Mouse (Mus musculus) C2C12 (cell line): ENCODE measurements around the gene Rft1.

ENCODE experiments used
- CTCF ChIP-seq: IDR thresholded peaks from one replicate; pipeline ENCODE4 v1.5.1; 2011; ENCODE audit not compliant: control insufficient read depth, insufficient read depth, insufficient read length
- FOSL1 ChIP-seq: IDR thresholded peaks from one replicate; pipeline ENCODE4 v1.8.0; 2011; ENCODE audit warnings: mild to moderate bottlenecking, low read length; ENCODE audit not compliant: poor library complexity, insufficient read depth, severe bottlenecking
- USF1 ChIP-seq: IDR thresholded peaks from one replicate; pipeline ENCODE4 v1.6.1; 2011; ENCODE audit warnings: low read depth, mild to moderate bottlenecking, control low read depth, moderate library complexity

DNA sequence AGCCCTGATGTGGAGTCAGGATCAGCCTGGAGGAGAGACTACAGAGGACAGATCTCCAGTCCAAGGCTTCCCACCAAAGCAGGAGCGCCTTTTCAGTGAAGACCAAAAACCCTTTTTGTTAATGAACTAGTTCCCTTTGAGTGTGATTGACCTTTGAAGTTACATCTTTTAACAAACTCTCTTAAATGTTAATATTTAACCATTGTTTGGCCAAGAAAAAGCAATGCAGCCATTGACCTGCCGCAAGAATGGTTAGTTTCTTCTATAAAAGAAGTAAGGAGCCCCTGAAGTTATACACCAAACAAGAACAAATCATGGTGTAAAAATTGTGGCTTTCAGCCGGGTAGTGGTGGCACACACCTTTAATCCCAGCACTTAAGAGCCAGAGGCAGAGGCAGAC is 36.5 kb downstream of the Rft1 start:
- TF ChIP-seq CTCF: no peak
- TF ChIP-seq USF1: no peak
- TF ChIP-seq FOSL1: no peak
